Mouse (Mus musculus) bone marrow, adult 2 months (tissue): Measurements from ENCODE around the gene 1700003E16Rik. TPM values are rescaled to one million over a fixed set of nuclear protein-coding genes. Genes with fewer than 3 reads are reported as not detected.
A peak's percentile ranks its signal among the peaks of the same experiment; 100 is the strongest.

Experiments
- H3K27ac ChIP-seq: fragments of 200-500 bp; 2 replicates; pipeline ENCODE4 v1.5.1; 2012; ENCODE audit warnings: low read depth, mild to moderate bottlenecking, control low read depth, inconsistent platforms, low read length; ENCODE audit not compliant: control insufficient read depth, poor library complexity, insufficient read depth
- H3K4me1 ChIP-seq: fragments of 200-500 bp; 2 replicates; pipeline ENCODE4 v1.6.1; 2011; ENCODE audit warnings: low read length; ENCODE audit not compliant: control insufficient read depth, insufficient read depth
- H3K4me3 ChIP-seq: fragments of 200-500 bp; replicated peaks from 2 replicates; pipeline ENCODE3; 2011; ENCODE audit warnings: mild to moderate bottlenecking, low read depth, low read length, control low read depth; ENCODE audit not compliant: control insufficient read depth
- CTCF ChIP-seq: fragments of 200-500 bp; IDR thresholded peaks from 2 replicates; pipeline ENCODE4 v1.5.1; 2011; ENCODE audit warnings: low read length, control low read depth; ENCODE audit not compliant: control insufficient read depth, insufficient read depth
- POLR2A ChIP-seq: fragments of 200-500 bp; IDR thresholded peaks from 2 replicates; pipeline ENCODE4 v1.6.1; 2011; ENCODE audit warnings: low read depth, mild to moderate bottlenecking, control low read depth, low read length, borderline replicate concordance; ENCODE audit not compliant: control insufficient read depth
- WGBS: fragments of 180-500 bp; shearing (Covaris S2); methylation state at CpG from one replicate; pipeline ENCODE4 v1.1.7; 2018; 5-methylcytosine and 5-hydroxymethylcytosine counted together
- polyA plus RNA-seq: library from polyadenylated mRNA; stranded (reverse); fragments of >200 nt; gene quantifications from 2 replicates; pipeline ENCODE4 v1.2.4, GENCODE M21; 2011; ENCODE audit warnings: low replicate concordance; ENCODE audit not compliant: missing spikeins, insufficient read depth, insufficient read length

1700003E16Rik gene
- polyA plus RNA-seq, 1 experiment: not detected

- TF ChIP-seq POLR2A: no peak
- no peak for TF ChIP-seq CTCF
- no peak within 1 kb of the TSS for H3K27ac ChIP-seq
Measured at GRCm38 (mm10) chr6:83134951-83135513, 21.2 kb upstream of the 1700003E16Rik start, which contains the start of gene Rtkn. TSS of gene Rtkn (plus strand) at chr6:83135463.

GRCm38 (mm10) chr6:83135571-83136161 lies 20.5 kb upstream of the 1700003E16Rik start:
- Histone ChIP-seq H3K27ac (no peak overlapping the region), H3K4me1 (peaks cover 5% of the 10 kb centered on the region; the same call in 1 of the 2 replicates), H3K4me3 (peak overlapping the region; percentile 31)
- TF ChIP-seq CTCF (no peak), POLR2A (no peak)
- WGBS: 30% methylated on average over 37 of the region's 37 CpGs

More at GRCm38 (mm10) chr6:83134951-83135513, 21.2 kb upstream of the 1700003E16Rik start, which contains the start of gene Rtkn:
- Histone ChIP-seq H3K4me1 (peaks cover 5% of the 10 kb centered on the region; the same call in 1 of the 2 replicates), H3K4me3 (peak within 1 kb of the TSS; percentile 31)
- 56% methylated on average over 7 of the region's 7 CpGs for WGBS

GRCm38 (mm10) chr6:83136291-83136880 lies 19.8 kb upstream of the 1700003E16Rik start:
- Histone ChIP-seq H3K4me1 (peaks cover 3% of the 10 kb centered on the region; the same call in 1 of the 2 replicates), H3K4me3 (no peak overlapping the region), H3K27ac (no peak overlapping the region)
- WGBS: 56% methylated on average over 5 of the region's 5 CpGs
- TF ChIP-seq POLR2A (no peak), CTCF (no peak)

- peak overlapping the region; percentile 35 for H3K4me3 ChIP-seq
- H3K4me1 ChIP-seq: peaks cover 3% of the 10 kb centered on the region; the same call in 1 of the 2 replicates
- no peak overlapping the region; the same call in 1 of the 2 replicates for H3K27ac ChIP-seq
- WGBS: 4% methylated on average over 26 of the region's 26 CpGs
- TF ChIP-seq POLR2A: no peak
Measured at GRCm38 (mm10) chr6:83136881-83137575, 19.2 kb upstream of the 1700003E16Rik start.

GRCm38 (mm10) chr6:83137576-83137950 lies 18.6 kb upstream of the 1700003E16Rik start:
- peak overlapping the region; percentile 35 for H3K4me3 ChIP-seq
- H3K4me1 ChIP-seq: peaks cover 3% of the 10 kb centered on the region; the same call in 1 of the 2 replicates
- no peak overlapping the region for H3K27ac ChIP-seq
- TF ChIP-seq POLR2A (0 out of 2 replicates have a peak, but pooled peaks have one; percentile 8), CTCF (no peak)
- under 1% methylated on average over 12 of the region's 12 CpGs for WGBS

- peaks cover 3% of the 10 kb centered on the region; the same call in 1 of the 2 replicates for H3K4me1 ChIP-seq
- TF ChIP-seq CTCF (no peak), POLR2A (no peak)
- H3K4me3 ChIP-seq: no peak overlapping the region
- no peak overlapping the region for H3K27ac ChIP-seq
- 4% methylated on average over 11 of the region's 11 CpGs for WGBS
Measured at GRCm38 (mm10) chr6:83138056-83138455, 18.1 kb upstream of the 1700003E16Rik start.

- H3K4me1 ChIP-seq: peaks cover 2% of the 10 kb centered on the region; the same call in 1 of the 2 replicates
- no peak overlapping the region for H3K4me3 ChIP-seq
- no peak for TF ChIP-seq CTCF
- no peak for TF ChIP-seq POLR2A
- WGBS: 87% methylated on average over 8 of the region's 8 CpGs
- no peak overlapping the region for H3K27ac ChIP-seq
Measured at GRCm38 (mm10) chr6:83140044-83140443, 16.2 kb upstream of the 1700003E16Rik start.

GRCm38 (mm10) chr6:83141636-83142035 lies 14.6 kb upstream of the 1700003E16Rik start:
- H3K4me3 ChIP-seq: no peak overlapping the region
- no peak for TF ChIP-seq POLR2A
- TF ChIP-seq CTCF: no peak
- no peak overlapping the region for H3K27ac ChIP-seq
- peaks cover 2% of the 10 kb centered on the region; the same call in 1 of the 2 replicates for H3K4me1 ChIP-seq
- WGBS: 81% methylated on average over 4 of the region's 4 CpGs
